Mouse (Mus musculus): ENCODE results near the gene Gm5065. TPM values are rescaled to one million over a fixed set of nuclear protein-coding genes. Genes with fewer than 3 reads are reported as not detected.

The Gm5065 gene
- total RNA-seq (2023), result not detected

GRCm38 (mm10) chr7:5350237-5350636, at the start of gene Gm5065:
Gene Gm5065 (plus strand): TSS chr7:5350537.

GRCm38 (mm10) chr7:5350935-5351334, 598 bp downstream of the Gm5065 start, which contains the start of gene Nlrp2:
Gene Nlrp2 (minus strand): TSS chr7:5351035.

Other genes starting within 250 kb of the Gm5065 start
- not detected for gene Rfpl4, start 233.6 kb upstream of the Gm5065 start, total RNA-seq (2023)
- not detected for gene Rasl2-9, start 224.6 kb upstream of the Gm5065 start, total RNA-seq (2023)
- gene Vmn1r55, start 200.9 kb upstream of the Gm5065 start, total RNA-seq (2023), result 0.03 TPM
- not detected for gene Vmn1r56, start 153.8 kb upstream of the Gm5065 start, total RNA-seq (2023)
- gene Vmn1r57, start 132.0 kb upstream of the Gm5065 start, total RNA-seq (2023), result not detected
- not detected for gene Nlrp2, start 498 bp downstream of the Gm5065 start, total RNA-seq (2023)
- not detected for gene Vmn1r58, start 62.9 kb downstream of the Gm5065 start, total RNA-seq (2023)
- gene Vmn1r59, start 106.2 kb downstream of the Gm5065 start, total RNA-seq (2023), result not detected
- not detected for gene Vmn2r28, start 143.4 kb downstream of the Gm5065 start, total RNA-seq (2023)
- gene Vmn1r60, start 196.8 kb downstream of the Gm5065 start, total RNA-seq (2023), result not detected

All from CD8-positive naive resting alpha-beta T cell, adult 57 days (primary cell).